Mouse (Mus musculus): Measurements from ENCODE around the gene Armc6.
A peak's percentile ranks its signal among the peaks of the same experiment; 100 is the strongest.

Armc6 gene

DNA sequence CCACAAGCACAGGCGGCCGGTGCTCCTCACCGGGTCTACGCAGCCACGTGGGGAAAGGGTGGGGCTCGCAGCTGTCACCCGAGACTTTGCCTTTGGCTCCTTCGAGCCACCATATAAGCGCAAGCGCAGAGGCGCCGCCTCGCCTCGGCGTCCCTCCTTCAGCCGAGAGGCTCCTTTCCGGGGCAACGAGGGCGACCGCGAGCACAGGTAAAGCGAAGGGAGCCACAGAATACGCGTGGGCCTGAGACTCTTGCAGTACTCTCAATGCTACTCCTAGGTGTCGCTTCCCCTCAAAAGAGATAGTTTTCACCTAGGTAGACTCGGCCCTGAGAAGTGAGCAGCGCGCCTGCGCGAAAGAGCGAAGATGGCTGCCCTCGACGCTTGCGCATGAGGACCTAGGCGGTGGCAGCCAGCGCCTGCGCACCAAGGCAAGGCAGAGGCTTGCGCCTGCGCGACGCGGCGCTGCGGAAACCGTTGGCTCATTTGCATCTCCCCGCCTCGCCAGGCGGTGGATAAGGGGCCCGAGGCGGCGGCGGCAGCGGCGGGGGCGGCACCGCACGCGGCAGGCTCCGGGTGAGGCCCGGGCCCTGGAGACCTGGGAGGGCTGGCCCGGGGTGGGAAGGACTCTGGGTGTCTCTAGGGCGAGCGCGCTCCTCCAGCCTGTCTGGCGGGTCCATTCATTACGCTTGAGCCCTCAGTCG is at the start of gene Armc6, which contains the start of gene Sugp2:
Gene Armc6, minus strand, starts transcription at position 387 of the 701 bp plus-strand sequence.
Gene Sugp2, plus strand, starts transcription at position 147 of the 701 bp plus-strand sequence.
- DNase-seq (ENCODE audit: low spot score in 2 of 2) = peak; percentile 92 to 93

DNA sequence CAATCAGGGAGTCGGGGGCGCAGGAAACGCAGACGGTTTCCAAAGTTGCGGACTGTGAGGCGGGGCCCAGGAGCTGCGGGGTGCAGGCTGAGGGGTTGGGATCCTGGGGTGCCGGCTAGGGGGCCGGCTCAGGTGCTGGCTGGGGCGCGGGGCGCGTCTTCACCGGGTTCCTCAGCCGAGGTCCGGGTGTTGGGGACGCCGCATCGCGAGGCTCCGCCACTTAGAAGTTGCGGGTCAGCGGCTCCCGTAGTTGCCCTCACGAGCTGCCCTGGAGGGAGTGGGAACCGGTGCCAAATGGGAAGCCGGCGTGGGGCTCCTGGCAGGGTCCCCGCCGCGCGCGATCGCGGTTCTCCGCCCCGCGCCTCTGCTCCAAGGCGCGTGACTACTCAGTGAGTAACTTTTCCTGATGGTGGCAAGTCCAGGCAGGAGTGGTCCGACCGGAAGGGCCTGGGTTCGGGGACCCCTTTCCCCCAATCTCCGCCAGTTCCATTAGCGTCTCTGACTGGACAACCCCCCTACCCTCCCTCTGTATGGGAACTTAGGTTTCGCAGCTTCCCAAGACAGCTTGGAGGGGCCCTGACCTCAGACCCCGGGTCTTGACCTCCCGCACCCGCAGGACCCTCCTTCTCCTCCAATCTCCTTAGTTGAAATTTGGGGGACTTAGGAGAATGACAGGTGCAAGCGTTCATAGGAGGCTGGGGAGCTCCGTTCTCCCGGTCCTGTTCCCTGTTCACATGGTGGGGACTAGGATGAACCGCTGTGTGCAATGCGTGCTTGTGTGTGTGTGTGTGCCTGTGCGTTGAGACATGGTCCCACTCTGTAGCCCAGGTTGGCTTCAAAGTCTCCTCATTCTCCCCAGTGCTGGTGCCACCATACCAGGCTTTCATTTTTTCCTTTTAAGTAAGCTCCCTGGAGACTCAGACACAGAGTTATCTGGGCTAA is 49.1 kb upstream of the Armc6 start:
- no peak for DNase-seq (ENCODE audit: low spot score in 2 of 2)

DNA sequence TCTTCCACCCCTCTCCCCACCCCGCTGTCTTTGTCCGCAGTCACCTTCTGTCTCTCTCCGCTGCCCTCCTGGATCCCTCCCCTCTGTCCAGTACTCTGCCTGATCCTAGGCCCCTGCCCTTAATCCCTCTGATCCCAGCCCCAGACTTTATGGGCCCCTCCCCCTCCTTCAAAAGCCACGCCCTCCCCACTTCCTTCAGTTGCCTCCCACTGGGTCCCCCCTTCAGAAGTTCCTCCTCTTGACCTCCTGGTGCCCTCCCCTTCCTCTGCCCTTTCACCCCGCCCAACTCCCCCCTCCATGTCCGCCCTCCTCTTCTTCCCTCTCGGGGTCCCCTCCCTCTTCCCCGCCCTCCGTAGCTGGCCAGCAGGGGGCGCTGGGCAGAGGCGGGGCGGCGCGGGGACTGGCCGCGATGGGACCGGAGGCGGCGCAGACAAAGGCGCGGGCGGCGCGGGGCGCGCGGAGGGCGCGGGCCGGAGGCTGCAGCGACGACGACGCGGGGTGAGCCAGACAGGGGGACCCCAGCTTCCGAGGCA is 48.4 kb upstream of the Armc6 start, which contains the start of gene Homer3:
Gene Homer3, plus strand, starts transcription at position 225 of the 533 bp plus-strand sequence.
- DNase-seq (ENCODE audit: low spot score in 2 of 2) = peak; percentile 44 to 56

DNA sequence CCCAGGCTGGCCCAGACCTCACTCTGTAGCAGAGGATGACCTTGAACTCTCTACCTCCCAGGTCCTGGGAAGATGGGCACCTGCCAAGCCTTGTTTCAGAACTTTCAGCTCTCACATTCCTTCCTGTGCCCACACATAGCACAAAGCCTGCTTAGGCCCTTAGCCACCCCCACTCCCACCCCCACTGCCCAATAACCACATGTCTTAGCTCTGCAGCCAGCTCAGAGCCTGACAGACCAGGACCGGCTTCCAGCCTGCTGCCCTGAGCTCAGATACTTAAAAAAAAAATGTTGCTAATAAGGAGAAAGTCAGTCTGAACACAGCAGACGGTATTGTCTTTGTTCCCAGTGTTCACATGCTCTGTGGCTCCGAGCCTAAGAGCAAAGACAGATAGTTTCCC is 46.7 kb upstream of the Armc6 start:
- DNase-seq (ENCODE audit: low spot score in 2 of 2) = no peak

DNA sequence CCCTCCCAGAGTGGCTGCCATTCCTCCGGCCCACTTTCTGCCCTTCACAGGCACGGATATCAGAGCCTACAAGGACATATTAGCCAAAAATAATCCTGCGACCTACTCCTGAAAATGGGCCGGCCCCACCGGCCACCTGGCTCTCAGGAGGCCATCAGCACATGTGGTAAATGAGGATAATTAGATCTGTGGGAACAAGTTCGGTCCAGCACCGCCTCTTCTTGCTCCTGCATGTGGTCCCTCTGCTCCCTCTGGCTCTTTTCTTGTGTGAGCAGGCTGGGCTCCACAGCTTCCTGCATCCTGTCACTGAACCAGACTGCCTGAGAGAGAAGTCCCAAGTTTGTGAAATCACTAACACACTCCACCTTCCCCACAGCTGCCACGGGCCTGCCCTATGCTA is 45.0 kb upstream of the Armc6 start:
- DNase-seq (ENCODE audit: low spot score in 2 of 2) = no peak

DNA sequence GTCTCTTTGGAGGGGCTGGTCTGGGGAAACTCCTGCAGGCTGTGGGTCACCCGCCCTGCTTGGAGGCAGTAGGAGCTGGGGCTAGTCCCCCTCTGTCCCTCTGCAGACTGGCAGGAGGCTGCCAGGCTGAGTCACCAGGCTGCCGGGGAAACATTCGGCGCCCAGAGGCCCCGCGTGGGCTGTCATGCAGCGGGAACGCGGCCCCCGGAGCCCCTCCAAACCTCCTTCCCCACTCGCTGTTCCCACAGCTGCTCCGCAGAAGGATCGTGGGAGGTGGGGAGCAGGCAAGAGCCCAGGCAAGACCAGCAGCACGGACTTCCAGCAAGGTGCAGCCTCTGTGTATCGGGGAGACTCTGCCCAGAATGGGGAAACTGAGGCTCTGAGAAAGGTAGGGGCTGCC is 43.9 kb upstream of the Armc6 start:
- peak; percentile 32 to 54 for DNase-seq (ENCODE audit: low spot score in 2 of 2)

DNA sequence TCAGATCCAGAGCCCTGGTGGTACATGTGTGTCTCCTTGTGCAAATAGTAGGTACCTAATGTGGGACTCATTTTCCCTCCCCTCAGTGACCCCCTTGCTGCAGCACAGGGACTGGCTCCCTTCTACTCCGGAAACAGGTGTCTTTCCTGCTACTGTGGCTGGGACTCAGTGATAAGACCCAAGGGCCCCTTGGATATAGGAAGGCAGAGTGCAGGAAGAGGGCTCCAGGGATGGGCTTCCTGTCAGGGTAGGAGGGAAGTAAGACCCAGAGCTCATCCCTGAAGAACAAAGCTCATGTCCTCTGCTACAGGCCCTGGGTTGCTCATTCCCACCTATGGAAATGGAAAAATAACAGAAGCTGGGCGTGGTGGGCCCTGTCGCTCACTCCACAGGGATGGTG is 42.2 kb upstream of the Armc6 start:
- DNase-seq (ENCODE audit: low spot score in 2 of 2) = no peak

DNA sequence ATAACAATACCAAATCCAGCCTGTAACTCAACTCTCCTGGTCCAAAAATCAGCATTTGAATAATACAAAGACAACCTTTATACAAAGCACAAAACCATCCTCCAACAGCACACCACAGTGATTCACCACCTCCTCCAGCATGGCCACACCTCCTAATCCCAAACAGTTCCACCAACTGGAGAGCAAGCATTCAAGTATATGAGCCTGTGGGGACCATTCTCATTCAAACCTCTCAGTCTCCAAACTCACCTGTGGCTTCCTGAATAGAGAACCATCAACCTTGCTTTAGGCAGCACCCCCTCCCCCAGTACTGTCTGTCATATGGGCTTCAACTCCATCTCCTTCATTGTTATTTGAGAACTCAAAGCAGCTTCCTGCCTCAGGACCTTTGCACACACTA is 40.1 kb upstream of the Armc6 start:
- no peak for DNase-seq (ENCODE audit: low spot score in 2 of 2)

DNA sequence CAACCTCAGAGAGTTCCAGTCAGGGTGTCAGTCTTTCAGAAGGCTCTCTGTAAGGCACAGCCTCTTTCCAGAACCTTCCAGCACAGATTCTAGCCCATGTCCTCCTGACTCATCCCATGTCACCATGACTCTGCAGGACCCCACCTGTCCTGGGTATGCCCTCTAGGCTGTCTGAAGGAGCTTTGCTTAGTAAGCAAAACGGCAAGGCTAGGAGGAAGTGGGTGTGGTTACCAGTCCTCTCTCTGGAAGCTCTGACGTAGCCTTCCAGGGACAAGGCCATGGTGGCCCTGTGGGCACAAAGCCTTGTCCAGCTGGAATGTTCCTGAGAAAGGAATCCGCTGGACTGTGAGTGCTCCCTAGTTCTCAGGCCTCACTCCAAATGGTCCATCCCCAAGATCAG is 38.7 kb upstream of the Armc6 start:
- no peak for DNase-seq (ENCODE audit: low spot score in 2 of 2)

DNA sequence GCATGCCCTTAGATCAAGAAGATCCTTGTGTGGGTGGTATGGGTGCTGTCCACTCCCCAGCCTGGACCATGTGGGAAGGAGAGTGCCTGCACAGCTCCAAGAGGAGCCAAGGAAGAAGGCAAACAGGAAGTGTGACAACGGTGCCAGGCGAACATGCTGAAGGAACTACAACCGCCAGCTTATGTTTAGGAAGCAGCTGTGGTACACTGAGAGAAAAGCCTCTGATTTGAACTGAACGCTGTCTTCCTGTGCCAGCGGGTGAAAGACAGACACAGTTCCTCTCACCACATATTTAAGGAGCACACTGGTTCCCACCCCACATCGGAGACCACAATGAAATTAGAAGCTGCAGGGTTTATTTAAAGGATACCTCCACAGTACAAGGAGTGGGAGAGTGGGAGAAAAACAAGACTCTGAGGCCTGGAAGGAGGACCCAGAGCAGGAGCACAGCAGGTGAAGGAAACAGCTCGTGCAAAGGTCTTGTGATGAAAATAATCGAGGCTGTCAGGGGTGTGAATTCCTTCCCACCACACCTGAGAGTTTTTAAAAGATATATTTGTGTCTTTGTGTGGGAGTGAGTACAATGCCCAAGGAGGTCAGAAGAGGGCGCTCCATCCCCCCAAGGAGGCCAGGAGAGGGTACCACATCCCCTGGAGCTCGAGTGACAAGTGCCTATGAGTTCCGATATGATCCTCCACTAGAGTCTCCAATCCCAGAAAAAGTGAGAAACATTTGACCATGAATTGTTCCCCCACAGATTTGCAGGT is 34.7 kb upstream of the Armc6 start:
- peak in 1 of 2 experiments; percentile 43 for DNase-seq (ENCODE audit: low spot score in 2 of 2)

DNA sequence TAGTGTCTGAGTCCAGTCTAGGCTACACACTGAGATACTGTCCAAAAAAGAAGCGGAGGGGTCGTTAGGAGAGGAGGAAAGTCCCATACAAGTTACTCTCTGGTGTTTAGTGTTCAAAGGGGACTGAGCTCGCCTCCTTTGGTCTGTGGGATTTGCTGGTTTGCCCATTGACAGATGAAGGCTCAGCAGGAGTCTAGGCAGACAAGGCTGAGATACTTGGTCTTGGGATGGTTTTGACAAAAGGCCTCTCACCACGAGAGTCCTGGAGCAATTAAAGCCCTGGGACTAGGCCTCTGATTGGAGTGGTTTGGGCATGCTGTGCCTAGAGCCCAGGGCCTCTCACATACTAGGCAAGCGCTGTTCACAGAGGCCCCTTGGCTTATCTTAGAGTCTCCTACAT is 34.0 kb upstream of the Armc6 start:
- DNase-seq (ENCODE audit: low spot score in 2 of 2) = no peak

DNA sequence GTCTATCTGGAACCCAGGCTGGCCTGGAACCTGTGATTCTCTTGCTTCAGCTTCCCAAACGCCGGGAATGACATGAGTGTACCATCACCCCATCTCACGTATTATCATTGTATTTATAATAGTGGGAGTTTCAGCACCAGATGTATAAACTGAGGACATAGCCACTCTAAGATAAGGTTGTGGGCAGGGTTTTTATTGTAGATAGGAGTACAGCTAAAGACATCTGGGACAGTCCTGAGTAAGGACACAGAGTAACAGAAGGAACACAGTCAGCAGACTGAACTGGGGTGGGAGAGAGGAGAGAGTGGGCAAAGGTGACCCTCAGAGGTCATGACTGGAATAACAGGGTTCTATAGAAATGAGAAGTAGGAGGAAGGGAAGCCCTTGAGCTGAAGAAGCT is 33.4 kb upstream of the Armc6 start:
- no peak for DNase-seq (ENCODE audit: low spot score in 2 of 2)

DNA sequence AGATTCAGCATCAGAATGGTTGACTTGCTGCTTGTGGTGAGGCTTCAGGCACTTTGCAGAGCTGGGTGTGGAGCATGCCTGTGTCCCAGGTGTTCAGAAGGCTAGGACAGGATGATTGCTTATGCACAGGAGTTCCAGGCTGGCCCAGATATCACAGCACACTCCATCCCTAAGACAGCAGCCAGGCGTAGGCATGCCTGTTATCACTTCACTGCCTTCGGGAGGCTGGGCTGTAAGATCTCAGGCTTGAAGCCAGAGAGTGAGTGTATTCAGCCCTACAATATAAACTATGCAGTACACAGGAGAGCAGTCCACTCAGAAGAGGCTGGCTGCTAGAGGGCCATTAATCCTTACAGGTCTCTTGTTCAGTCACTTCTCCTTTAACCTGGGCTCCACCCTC is 24.8 kb upstream of the Armc6 start:
- no peak for DNase-seq (ENCODE audit: low spot score in 2 of 2)

DNA sequence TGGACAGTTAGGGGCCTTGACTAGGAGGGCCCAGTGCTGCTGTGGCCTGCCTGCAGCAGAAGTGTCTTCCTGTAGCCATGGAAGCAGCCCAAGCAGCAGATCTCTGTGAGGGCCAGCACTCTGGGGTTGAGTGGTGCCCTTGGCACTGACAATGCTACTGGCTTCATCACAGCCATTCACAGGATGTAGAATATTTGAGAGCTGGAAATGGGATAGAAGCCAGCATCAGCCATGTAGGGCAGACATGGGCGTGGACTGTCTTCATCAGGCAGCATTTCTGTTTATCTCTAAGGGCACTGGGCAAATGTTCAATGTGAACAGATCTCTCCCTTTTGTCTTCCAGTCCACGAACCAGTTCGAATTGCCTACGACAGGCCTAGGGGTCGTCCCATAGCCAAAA is 24.3 kb upstream of the Armc6 start:
- DNase-seq (ENCODE audit: low spot score in 2 of 2) = no peak

DNA sequence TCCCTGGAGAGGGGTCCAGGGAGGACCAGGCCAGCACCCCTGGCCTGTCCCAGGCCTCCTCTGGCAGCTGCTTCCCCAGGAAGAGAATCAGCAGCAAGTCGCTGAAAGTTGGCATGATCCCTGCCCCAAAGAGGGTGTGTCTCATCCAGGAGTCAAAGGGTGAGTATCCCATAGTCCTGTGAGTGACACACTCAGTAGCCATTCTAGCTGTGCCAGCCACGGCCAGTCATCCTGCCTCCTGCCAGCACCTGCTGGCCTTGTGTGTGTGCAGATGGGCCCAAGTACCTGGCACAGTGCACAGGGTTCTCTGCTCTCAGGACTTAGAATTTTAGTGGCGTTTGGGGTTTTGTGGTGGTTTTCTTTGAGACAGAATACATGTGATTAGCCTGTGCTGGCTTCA is 23.2 kb upstream of the Armc6 start:
- no peak for DNase-seq (ENCODE audit: low spot score in 2 of 2)

DNA sequence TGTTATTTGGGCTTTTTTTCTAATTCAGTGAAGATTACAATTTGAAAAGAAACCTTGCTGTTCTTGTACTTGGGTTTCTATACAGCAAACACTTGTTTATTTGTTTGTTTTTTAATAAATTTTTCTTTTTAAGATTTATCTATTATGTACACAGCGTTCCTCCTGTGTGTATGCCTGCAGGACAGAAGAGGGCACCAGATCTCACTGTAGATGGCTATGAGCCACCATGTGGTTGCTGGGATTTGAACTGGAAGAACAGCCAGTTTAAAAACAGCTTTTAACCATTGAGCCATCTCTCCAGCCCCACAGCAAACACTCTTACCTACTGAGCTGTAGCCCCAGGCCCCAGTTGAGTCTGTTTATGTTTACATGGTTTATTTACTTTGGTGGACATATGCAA is 20.4 kb upstream of the Armc6 start:
- DNase-seq (ENCODE audit: low spot score in 2 of 2) = no peak

DNA sequence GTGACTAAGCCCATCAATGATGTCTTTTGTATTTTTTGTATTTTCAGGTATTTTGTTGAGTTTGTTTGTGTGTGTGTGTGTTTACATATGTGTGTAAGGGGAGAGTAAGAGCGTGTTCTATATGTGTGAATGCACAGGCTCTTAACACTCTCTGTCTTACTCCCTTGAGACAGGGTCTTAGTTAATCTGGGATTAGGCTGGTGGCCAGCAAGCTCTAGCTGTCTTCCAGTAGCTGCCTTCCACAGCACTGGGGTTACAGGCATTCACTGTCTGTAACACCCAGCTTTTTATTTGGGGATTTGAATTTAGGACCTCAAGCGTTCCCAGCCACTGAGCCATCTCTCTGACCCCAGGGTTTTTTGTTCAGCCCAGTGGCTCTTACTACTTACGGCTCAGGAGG is 13.6 kb upstream of the Armc6 start:
- DNase-seq (ENCODE audit: low spot score in 2 of 2) = no peak

DNA sequence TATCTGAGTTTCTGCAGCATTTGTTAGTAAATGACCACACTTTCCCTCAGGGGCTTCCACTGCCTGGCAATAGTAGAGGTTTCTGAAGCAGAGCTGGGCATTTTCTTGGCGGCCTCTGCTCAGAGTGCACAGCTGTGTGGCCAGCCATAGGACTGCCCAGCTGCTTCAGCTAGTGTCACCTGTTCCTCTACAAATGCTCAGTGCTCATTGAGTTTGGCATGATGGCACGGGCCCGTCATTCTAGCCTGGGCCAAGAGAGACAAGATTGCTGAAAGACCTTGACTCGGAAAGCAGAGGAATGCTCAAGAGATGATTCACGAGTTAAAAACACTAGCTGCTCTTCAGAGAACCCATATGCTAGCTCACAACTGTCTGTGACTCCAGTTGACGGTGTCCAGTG is 12.4 kb upstream of the Armc6 start:
- no peak for DNase-seq (ENCODE audit: low spot score in 2 of 2)

DNA sequence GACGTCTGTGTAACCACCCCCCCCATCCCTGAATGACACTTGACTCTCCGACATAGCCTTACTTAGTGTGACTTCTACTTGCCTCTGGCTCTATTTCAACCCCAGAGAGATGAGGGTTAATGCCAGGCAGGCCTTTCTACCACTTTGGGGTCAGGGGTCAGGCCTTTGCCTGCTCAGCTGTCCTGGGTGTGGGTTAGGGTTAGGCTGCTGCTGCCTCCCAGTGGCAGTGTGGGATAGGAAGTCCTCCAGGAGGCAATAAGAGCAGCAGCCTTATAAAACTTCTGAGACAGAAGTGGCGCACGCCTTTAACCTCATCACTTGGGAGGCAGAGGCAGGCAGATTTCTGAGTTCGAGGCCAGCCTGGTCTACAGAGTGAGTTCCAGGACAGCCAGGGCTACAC is 6.4 kb upstream of the Armc6 start:
- DNase-seq (ENCODE audit: low spot score in 2 of 2) = no peak

DNA sequence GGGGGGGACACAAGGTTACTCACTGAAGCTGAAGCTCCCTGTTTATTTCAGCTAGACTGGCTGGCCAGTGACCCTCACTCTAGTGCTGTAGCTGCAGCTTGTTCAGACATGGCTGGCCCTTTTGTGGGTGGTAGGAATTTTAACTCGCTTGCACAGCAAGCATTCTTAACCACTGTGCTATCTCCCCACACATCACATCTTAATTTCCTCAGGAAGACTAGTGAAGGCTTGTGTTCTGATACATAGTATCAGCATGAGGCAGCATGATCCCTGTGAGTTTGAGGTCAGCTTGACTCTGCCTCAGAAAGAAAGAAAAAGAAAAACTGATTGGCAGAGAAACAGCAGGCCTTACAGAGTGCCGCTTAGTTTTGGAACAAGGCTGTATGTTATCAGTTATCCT is 3.6 kb upstream of the Armc6 start:
- DNase-seq (ENCODE audit: low spot score in 2 of 2) = no peak

DNA sequence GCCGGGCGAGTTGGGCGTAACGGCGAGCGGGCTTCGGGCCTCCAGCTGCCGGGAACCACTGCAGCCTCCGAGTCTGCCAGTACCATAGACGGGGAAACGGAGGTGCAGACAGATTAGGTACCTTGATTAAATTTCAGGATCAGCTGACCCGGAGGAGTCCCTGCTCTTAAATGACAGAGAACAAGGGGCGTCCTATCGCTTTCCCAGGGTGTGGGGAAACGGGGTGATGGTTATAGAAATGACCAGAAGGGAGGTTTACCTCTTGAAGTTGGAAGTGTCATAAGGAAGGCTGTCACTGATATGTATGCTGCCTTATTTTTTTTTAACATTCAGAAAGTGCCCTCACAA is 489 bp upstream of the Armc6 start:
- no peak for DNase-seq (ENCODE audit: low spot score in 2 of 2)

DNA sequence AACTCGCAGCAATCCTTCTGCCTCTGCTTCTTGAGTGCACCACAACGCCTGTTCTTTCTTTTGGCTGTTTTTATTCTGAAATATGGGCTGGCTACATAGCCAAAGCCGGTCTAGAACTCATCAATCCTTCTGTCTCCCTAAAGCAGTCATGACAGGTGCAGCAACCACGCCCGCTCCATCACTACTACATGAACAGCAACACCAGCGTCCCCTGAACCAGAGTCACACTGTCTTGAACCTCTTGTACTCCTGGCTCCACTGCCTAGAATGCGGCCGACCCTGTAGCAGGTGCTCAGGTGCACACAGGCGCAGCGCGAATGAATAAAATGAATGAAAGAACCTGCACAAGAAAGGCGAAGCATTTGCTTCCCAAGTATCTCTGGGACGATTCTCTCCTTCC is 660 bp downstream of the Armc6 start:
- no peak for DNase-seq (ENCODE audit: low spot score in 2 of 2)

Data from right cerebral cortex, postnatal 36 days (tissue).